Mouse (Mus musculus) midbrain, postnatal 0 days (tissue): ENCODE measurements around the gene Ppif. TPM values are rescaled to one million over a fixed set of nuclear protein-coding genes. Genes with fewer than 3 reads are reported as not detected.

Experiments used
- ATAC-seq: fragments of 200-750 bp; cut with Nextera tagmentation; 2 replicates; pipeline ENCODE4 v1.8.0; 2017; ENCODE audit warnings: moderate number of reproducible peaks, mild to moderate bottlenecking, moderate TSS enrichment, moderate library complexity; ENCODE audit not compliant: low FRiP score
- DNase-seq: peaks from one replicate; pipeline ENCODE4 v3.0.0-alpha.2; 2015; ENCODE audit warnings: low spot score
- H3K27ac ChIP-seq: fragments of 300-500 bp; sonication (generic); 2 replicates; pipeline ENCODE4 v1.5.1; 2014; ENCODE audit warnings: low read depth, mild to moderate bottlenecking, low read length, mixed read lengths
- H3K27me3 ChIP-seq: fragments of 300-500 bp; sonication (generic); 2 replicates; pipeline ENCODE4 v1.6.1; 2014; ENCODE audit warnings: low read length, control low read depth, mixed read lengths; ENCODE audit not compliant: insufficient read depth
- H3K36me3 ChIP-seq: fragments of 300-500 bp; sonication (generic); 2 replicates; pipeline ENCODE4 v1.6.1; 2014; ENCODE audit warnings: low read length, control low read depth, mixed read lengths; ENCODE audit not compliant: insufficient read depth
- H3K4me1 ChIP-seq: fragments of 300-500 bp; sonication (generic); 2 replicates; pipeline ENCODE4 v1.6.1; 2014; ENCODE audit warnings: mild to moderate bottlenecking, control low read depth, antibody characterized with exemption, low read length, mixed read lengths; ENCODE audit not compliant: insufficient read depth
- H3K4me2 ChIP-seq: fragments of 300-500 bp; sonication (generic); 2 replicates; pipeline ENCODE4 v1.6.1; 2014; ENCODE audit warnings: low read depth, mild to moderate bottlenecking, low read length, mixed read lengths; ENCODE audit not compliant: poor library complexity, severe bottlenecking
- H3K4me3 ChIP-seq: fragments of 300-500 bp; sonication (generic); 2 replicates; pipeline ENCODE4 v1.5.1; 2014; ENCODE audit warnings: low read depth, mild to moderate bottlenecking, low read length, moderate library complexity
- H3K9ac ChIP-seq: fragments of 300-500 bp; sonication (generic); replicated peaks from 2 replicates; pipeline ENCODE4 v1.6.1; 2014; ENCODE audit warnings: mild to moderate bottlenecking, low read length, moderate library complexity, mixed read lengths; ENCODE audit not compliant: poor library complexity, severe bottlenecking
- H3K9me3 ChIP-seq: fragments of 300-500 bp; sonication (generic); 2 replicates; pipeline ENCODE4 v1.6.1; 2016; ENCODE audit warnings: low read length, control low read depth
- CTCF ChIP-seq: IDR thresholded peaks from 2 replicates; pipeline ENCODE4 v1.5.1; 2016; ENCODE audit warnings: antibody characterized with exemption, mild to moderate bottlenecking
- WGBS: fragments of 180-500 bp; shearing (Covaris S2); extraction: QIAGEN DNeasy Blood & Tissue Kit; methylation state at CpG from one replicate; pipeline ENCODE4 v1.1.7; 2014; 5-methylcytosine and 5-hydroxymethylcytosine counted together
- polyA plus RNA-seq: library from polyadenylated mRNA; unstranded; fragments of >200 nt; fragmentation: Nextera tagmentation; extraction: Ambion mirVana; gene quantifications from 2 replicates; pipeline ENCODE4 v1.2.1, GENCODE M21; 2015
- total RNA-seq: library from RNA; depleted of rRNA; stranded (reverse); fragments of >200 nt; gene quantifications from 2 replicates; pipeline ENCODE4 v1.2.3, GENCODE M21; 2014

Gene Ppif
- total and polyA plus RNA-seq, 2 experiments from 2014 or later, result 50.2 to 55.8 TPM

DNA sequence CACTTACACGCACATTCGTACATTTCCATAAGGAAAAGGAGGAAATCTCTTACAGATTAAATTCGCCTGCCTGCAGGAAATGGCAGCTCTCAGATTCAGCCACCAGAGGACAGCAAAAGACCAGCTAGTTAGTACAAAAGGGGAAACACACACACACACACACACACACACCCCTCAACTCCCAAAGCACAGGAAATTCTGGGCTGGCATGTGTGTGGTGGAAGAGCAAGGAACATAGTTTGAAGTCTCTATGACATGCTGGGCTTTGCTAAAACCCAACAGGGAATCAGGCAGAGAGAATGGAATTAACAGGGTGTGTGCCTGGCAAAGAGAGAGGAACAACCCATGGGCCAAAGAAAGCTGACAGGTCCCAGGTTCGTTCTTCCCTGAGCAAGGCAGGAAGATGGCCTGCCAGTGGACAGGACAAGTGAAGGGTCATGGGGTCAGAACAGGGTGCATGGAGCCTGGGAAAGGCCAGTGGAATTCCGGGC is 13.8 kb downstream of the Ppif start:
- Histone ChIP-seq H3K27ac (no peak overlapping the region), H3K36me3 (no peaks in the 10 kb centered on the region), H3K9ac (no peak overlapping the region), H3K4me3 (no peak overlapping the region), H3K4me1 (no peaks in the 10 kb centered on the region), H3K9me3 (no peaks in the 10 kb centered on the region), H3K27me3 (no peaks in the 10 kb centered on the region), H3K4me2 (no peak overlapping the region)
- peak; percentile 84 for DNase-seq
- 54% methylated on average over 5 of the region's 5 CpGs for WGBS
- TF ChIP-seq CTCF, result peak; percentile 98
- ATAC-seq, result no peak

DNA sequence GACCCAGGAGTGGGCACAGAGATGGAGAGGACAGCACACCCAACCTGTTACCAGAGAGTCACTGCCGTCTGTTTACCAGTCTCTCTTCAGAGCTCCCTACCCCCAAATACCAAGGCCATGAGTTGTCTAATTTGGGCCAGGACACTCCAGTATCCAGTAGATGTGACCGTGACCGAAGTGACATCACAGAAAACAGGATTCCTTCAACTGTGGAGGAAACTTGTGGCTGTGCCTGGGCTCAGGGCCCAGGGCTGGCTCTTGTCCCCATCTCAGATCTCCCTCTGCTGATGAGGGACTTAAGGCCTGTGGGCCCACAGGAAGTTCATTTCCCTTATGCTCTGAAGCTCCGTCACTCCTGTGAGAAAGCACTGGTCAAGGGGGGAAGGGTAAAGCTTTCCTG is 14.5 kb downstream of the Ppif start:
- H3K4me3 ChIP-seq, result no peak overlapping the region
- DNase-seq (no peak), ATAC-seq (peak; percentile 7; the same call in 1 of the 2 replicates)
- no peaks in the 10 kb centered on the region for H3K27me3 ChIP-seq
- H3K4me2 ChIP-seq, result no peak overlapping the region
- H3K4me1 ChIP-seq, result no peaks in the 10 kb centered on the region
- WGBS, result 61% methylated on average over 4 of the region's 4 CpGs
- H3K9ac ChIP-seq, result no peak overlapping the region
- no peaks in the 10 kb centered on the region for H3K9me3 ChIP-seq
- H3K36me3 ChIP-seq, result no peaks in the 10 kb centered on the region
- TF ChIP-seq CTCF, result no peak
- no peak overlapping the region for H3K27ac ChIP-seq

DNA sequence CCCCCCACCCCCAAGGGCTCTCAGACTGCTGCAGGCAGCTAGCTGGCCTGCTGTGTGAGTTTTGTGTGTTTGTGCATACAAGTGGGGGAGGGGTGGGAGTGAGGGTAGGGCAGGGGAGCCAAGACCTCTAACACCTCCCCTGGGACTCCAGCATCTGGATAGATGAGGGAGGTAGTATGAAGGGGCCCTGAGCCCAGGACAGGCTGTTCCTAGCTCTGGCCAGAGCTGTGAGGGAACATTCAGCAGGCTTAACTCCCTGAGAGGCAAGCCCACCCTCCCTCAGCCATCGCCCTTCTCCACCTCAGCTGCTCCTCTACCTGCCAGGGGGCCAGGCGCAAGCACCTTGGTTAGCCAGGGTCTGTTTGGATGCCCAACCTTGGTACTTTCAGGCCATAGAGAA is 15.0 kb downstream of the Ppif start:
- H3K9ac ChIP-seq, result no peak overlapping the region
- H3K4me1 ChIP-seq, result no peaks in the 10 kb centered on the region
- no peaks in the 10 kb centered on the region for H3K27me3 ChIP-seq
- no peaks in the 10 kb centered on the region for H3K9me3 ChIP-seq
- no peak overlapping the region for H3K4me2 ChIP-seq
- H3K4me3 ChIP-seq, result no peak overlapping the region
- no peak overlapping the region for H3K27ac ChIP-seq
- TF ChIP-seq CTCF, result no peak
- H3K36me3 ChIP-seq, result no peaks in the 10 kb centered on the region
- WGBS, result 91% methylated on average over 2 of the region's 2 CpGs
- peak; percentile 55 for ATAC-seq
- DNase-seq, result no peak

DNA sequence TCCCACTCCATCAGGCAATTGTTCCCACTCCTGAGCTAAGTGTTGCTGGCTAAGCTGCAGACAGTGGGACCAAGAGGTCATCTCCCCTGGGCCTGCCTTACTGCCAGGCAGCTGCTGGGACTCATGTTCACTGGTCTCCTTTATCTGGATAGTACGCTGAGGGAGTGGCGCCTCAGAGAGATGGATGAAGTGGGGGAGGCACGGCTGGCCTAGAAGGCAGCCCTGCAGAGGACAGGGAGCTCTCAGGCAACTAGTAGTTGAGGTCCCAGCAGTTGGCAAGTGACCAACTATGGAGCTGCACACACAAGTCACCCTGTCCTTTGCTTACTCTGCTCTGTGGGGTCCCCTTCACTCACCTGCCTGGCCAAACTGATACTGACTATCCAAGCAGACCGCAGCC is 16.1 kb downstream of the Ppif start:
- H3K27me3 ChIP-seq, result no peaks in the 10 kb centered on the region
- no peak for TF ChIP-seq CTCF
- ATAC-seq (no peak), DNase-seq (no peak)
- no peak overlapping the region for H3K4me3 ChIP-seq
- no peak overlapping the region for H3K9ac ChIP-seq
- WGBS, result 80% methylated on average over 4 of the region's 4 CpGs
- H3K9me3 ChIP-seq, result no peaks in the 10 kb centered on the region
- H3K36me3 ChIP-seq, result no peaks in the 10 kb centered on the region
- H3K4me1 ChIP-seq, result no peaks in the 10 kb centered on the region
- H3K27ac ChIP-seq, result no peak overlapping the region
- no peak overlapping the region for H3K4me2 ChIP-seq

DNA sequence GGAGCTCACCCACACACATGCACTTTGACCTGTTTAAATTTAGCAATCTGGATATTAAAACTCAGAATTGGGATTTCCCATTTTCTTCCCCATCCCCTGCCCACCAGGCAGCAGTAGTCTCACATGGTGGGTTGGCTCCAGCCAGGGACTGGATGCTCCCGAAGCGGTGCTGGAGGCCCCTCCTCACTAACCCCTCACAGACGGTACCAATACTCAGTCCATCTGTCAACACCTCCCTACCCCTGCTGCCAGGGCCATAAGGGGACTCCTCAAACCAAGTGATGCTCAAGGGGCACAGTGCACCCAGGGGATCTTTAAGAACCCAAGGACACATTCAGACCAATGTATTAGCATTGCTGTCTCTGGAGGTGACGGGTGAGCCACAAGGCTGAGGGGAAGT is 16.7 kb downstream of the Ppif start:
- H3K4me3 ChIP-seq, result no peak overlapping the region
- H3K9ac ChIP-seq, result no peak overlapping the region
- H3K27me3 ChIP-seq, result no peaks in the 10 kb centered on the region
- no peak overlapping the region for H3K4me2 ChIP-seq
- TF ChIP-seq CTCF, result no peak
- no peaks in the 10 kb centered on the region for H3K9me3 ChIP-seq
- no peaks in the 10 kb centered on the region for H3K36me3 ChIP-seq
- WGBS, result 67% methylated on average over 4 of the region's 4 CpGs
- ATAC-seq, result no peak
- H3K4me1 ChIP-seq, result no peaks in the 10 kb centered on the region
- H3K27ac ChIP-seq, result no peak overlapping the region
- DNase-seq, result no peak

DNA sequence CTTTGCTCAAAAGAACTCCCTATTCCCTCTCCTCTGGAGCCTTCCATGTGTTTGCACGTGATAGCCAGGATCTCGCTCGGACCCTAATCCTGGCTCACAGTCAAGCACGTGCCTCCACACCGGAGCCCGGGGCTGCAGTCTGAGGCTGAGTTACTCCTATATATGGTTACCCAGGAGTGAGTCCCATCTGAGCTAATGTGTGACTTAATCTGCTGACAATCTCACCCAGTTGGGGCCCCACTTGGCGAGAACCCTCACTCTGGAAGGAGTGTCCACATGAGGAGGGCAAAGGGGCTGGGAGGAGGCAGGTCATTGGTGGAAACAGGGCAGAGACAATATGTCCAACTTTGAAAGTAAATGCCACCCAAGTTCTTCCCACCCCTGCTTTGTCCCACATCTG is 17.2 kb downstream of the Ppif start:
- H3K9ac ChIP-seq, result no peak overlapping the region
- no peak overlapping the region for H3K4me2 ChIP-seq
- H3K27me3 ChIP-seq, result no peaks in the 10 kb centered on the region
- no peak overlapping the region for H3K4me3 ChIP-seq
- 52% methylated on average over 7 of the region's 7 CpGs for WGBS
- no peak for DNase-seq
- no peak for TF ChIP-seq CTCF
- no peaks in the 10 kb centered on the region for H3K36me3 ChIP-seq
- H3K4me1 ChIP-seq, result no peaks in the 10 kb centered on the region
- ATAC-seq, result no peak
- no peaks in the 10 kb centered on the region for H3K9me3 ChIP-seq
- H3K27ac ChIP-seq, result no peak overlapping the region
